Mouse (Mus musculus): ENCODE results near the gene Casd1. TPM values are rescaled to one million over a fixed set of nuclear protein-coding genes. Genes with fewer than 3 reads are reported as not detected.

Gene Casd1
- polyA plus RNA-seq (2012) = 12.3 and 17.6 TPM in 2 replicates

- TF ChIP-seq GATA1 (IDR thresholded peaks at IDR 0.05; ENCODE audit: low read length) = no peak
Observed at GRCm38 (mm10) chr6:4600658-4601296, at the start of gene Casd1. TSS of gene Casd1 (plus strand) at chr6:4600839.

DNA sequence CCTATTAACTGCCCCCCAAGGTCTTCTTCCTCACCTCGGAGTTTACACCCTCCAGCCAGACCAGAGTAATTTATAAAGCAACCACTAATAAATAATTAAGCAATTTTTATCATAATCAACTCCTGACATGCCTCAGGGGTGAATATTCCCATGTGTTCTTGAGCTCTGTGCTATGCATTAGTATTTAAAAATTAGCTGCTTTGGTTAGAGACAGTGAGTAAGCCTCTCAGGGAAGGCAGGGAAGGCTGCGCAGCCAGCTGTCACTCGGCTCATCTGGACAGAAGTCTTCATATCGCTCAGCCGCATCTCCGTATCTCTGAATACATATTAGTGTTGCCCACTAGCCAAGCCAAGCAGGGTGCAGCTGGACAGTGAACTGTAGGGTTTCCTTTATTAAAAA lies 45.3 kb upstream of the Casd1 start:
- no peak for TF ChIP-seq GATA1 (IDR thresholded peaks at IDR 0.05; ENCODE audit: low read length)

DNA sequence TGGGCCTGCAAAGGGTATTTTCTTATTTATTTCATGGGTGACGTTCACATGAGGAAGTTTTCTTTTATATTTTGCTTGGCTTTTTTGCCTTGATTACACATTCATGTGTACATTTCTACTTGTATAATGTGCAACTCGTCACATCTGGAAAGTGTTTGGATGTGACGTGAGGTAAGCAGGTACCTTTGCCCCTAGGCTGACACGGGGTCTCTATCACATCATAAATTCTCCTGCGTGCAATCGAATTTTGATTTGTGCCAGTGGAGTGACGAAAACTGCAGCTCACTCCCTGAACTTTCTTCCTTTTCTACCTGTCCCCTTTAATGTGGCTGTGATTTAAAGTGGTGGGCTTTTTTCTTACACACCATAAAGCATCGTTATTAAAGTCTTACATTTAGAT lies 43.6 kb upstream of the Casd1 start:
- TF ChIP-seq GATA1 (IDR thresholded peaks at IDR 0.05; ENCODE audit: low read length) = no peak

- no peak for TF ChIP-seq GATA1 (IDR thresholded peaks at IDR 0.05; ENCODE audit: low read length)
Observed at GRCm38 (mm10) chr6:4557678-4558077, 43.0 kb upstream of the Casd1 start.

GRCm38 (mm10) chr6:4561156-4561555 lies 39.5 kb upstream of the Casd1 start:
- no peak for TF ChIP-seq GATA1 (IDR thresholded peaks at IDR 0.05; ENCODE audit: low read length)

DNA sequence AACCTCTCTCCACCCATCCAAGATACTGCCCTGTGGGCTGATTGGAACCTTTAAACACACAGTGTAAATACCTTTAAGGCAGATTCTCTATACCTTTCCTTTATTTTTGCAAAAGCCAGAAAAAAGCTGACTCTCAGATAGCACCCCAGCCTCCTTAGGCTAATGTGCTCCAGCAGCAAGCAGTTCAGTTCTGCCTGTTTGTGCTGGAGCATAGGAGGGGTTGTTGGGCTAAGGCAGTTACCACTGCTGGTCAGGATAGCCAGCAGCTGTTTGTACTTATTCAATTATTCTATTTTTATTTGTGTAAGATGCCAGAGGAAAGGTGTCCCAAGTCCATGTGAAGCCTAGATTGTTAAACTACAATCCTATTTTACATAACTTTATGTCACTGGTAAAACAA lies 39.0 kb upstream of the Casd1 start:
- TF ChIP-seq GATA1 (IDR thresholded peaks at IDR 0.05; ENCODE audit: low read length) = no peak

DNA sequence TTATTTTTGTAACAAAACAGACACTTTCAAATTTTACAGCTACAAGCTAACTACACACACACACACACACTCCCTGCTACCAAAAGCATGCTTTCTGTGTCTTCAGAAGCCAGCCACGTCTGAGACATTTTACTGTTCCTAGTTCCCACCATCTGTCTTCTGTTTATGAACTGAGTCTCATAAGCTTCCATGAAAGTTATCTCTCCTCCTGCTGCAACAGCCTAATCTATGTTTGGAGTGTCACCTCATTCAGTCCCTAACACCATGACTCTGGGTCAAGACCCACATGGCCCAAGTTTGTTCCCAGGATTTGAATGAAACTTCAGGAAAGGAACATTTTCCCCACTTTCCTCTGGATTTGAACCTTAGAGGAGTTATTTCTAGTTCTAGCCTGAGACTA lies 38.2 kb upstream of the Casd1 start:
- TF ChIP-seq GATA1 (IDR thresholded peaks at IDR 0.05; ENCODE audit: low read length) = no peak

DNA sequence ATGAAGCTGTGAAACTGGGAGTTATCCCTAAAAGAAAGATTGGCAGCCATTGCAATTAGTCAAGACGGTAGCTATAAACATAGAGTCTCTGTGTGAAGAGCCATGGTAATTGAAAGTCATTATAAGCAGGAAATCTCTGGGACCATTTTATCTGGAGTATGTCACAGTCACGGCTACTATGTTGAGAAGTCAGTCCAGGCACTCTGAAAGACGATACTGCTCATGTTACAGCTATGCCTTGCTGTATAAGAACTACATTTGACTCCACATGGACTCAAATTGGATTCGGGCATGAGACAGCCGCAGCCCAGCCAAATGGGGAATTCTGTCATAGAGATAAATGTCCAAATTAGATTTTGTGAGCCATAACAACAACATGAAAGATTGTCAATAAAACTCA lies 37.2 kb upstream of the Casd1 start:
- TF ChIP-seq GATA1 (IDR thresholded peaks at IDR 0.05; ENCODE audit: low read length) = no peak

DNA sequence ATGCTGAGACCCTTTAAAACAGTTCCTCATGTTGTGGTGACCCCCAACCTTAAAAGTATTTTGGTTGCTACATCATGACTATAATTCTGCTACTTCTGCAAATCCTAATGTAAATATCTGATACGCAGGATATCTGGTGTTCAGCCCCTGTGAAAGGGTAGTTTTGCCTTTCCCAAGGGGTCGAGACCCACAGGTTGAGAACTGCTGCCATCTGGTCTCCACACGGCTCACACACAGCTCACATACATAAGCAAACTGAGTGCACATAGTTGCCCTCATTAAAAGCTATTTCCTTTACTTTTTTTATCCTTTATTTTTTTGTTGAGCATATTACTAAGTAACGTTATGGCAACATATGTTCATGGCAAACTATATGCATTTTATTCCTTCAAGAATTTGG lies 30.2 kb upstream of the Casd1 start:
- TF ChIP-seq GATA1 (IDR thresholded peaks at IDR 0.05; ENCODE audit: low read length) = no peak

DNA sequence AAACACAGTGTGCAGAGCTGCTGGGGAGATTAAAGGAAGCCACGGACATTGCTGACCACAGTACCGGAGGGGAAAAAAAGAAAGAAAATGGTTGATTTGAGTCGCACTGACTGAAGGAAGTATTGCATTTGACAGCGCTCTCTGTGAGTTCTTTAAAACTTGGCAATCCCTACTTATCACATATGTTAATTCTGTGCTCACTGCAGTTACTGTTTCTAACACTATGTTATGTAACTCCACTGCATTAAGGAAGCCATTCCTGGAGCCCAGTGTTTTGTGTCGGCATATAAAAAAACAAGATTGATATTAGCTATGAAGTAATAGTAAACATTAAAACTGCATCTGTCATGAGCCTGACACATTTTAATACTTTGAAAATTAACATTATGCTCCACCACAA lies 22.9 kb upstream of the Casd1 start:
- no peak for TF ChIP-seq GATA1 (IDR thresholded peaks at IDR 0.05; ENCODE audit: low read length)

GRCm38 (mm10) chr6:4578343-4578742 lies 22.3 kb upstream of the Casd1 start:
- no peak for TF ChIP-seq GATA1 (IDR thresholded peaks at IDR 0.05; ENCODE audit: low read length)

- TF ChIP-seq GATA1 (IDR thresholded peaks at IDR 0.05; ENCODE audit: low read length) = no peak
Observed at GRCm38 (mm10) chr6:4579620-4580019, 21.0 kb upstream of the Casd1 start.

DNA sequence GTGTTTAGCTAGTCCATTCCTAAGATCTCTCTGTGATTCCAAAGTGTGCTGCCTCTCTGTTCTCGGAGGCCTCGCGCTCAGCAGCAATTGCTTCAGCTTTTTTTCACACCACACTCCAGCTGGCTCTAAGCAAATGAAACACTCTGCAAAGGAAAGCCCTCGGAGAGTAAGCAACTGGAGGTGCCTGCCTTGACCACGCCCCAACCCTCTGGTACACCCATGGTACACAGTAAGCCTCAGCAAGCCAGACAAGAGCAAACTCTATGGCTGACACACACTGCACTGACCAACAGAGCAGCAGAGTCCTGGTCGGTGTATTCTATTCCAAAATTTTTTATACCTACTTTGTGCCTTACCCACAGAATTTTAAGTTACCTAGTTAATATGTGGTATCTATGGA lies 17.2 kb upstream of the Casd1 start:
- no peak for TF ChIP-seq GATA1 (IDR thresholded peaks at IDR 0.05; ENCODE audit: low read length)

DNA sequence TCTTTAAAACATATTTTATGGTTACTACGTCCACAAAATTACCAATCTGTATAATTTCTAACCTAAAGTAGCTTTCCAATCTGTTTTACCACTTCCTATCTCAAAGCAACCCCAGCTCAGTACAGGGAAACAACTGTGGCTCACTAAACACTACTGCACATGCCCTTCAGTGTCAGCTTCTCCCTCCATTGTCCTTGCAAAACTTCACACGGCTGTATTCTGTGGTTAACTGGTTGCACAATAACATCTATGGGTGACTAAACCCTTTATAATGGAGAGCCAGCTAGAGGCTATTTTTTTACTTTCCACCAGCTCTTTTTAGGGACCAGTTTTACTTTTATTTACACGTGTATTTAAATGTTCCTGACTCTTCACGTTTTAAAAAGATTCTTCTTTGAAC lies 12.7 kb upstream of the Casd1 start:
- TF ChIP-seq GATA1 (IDR thresholded peaks at IDR 0.05; ENCODE audit: low read length) = no peak

- TF ChIP-seq GATA1 (IDR thresholded peaks at IDR 0.05; ENCODE audit: low read length) = no peak
Observed at GRCm38 (mm10) chr6:4588722-4589121, 11.9 kb upstream of the Casd1 start.

GRCm38 (mm10) chr6:4590089-4590488 lies 10.6 kb upstream of the Casd1 start:
- TF ChIP-seq GATA1 (IDR thresholded peaks at IDR 0.05; ENCODE audit: low read length) = no peak

GRCm38 (mm10) chr6:4597711-4598110 lies 2.9 kb upstream of the Casd1 start:
- TF ChIP-seq GATA1 (IDR thresholded peaks at IDR 0.05; ENCODE audit: low read length) = no peak

- no peak for TF ChIP-seq GATA1 (IDR thresholded peaks at IDR 0.05; ENCODE audit: low read length)
Observed at GRCm38 (mm10) chr6:4600085-4600657, 468 bp upstream of the Casd1 start.
